Mouse (Mus musculus) heart, adult 2 months (tissue): Measurements from ENCODE around the gene Slc32a1. TPM values are rescaled to one million over a fixed set of nuclear protein-coding genes. Genes with fewer than 3 reads are reported as not detected.

ENCODE experiments used
- DNase-seq, 2 experiments: peaks; one replicate each; pipeline ENCODE4 v3.0.0; 2021
- H3K27ac ChIP-seq: fragments of 200-600 bp; 2 replicates; pipeline ENCODE4 v1.8.1; 2022
- H3K27me3 ChIP-seq: fragments of 200-500 bp; 2 replicates; pipeline ENCODE4 v1.6.1; 2012; ENCODE audit warnings: mild to moderate bottlenecking, low read length, inconsistent platforms, mixed read lengths; ENCODE audit not compliant: control insufficient read depth, insufficient read depth
- H3K36me3 ChIP-seq: fragments of 200-500 bp; 2 replicates; pipeline ENCODE4 v1.6.1; 2012; ENCODE audit warnings: low read length, inconsistent platforms; ENCODE audit not compliant: control insufficient read depth, insufficient read depth
- H3K4me1 ChIP-seq: fragments of 200-500 bp; 2 replicates; pipeline ENCODE4 v1.6.1; 2011; ENCODE audit warnings: low read length; ENCODE audit not compliant: control insufficient read depth, insufficient read depth
- H3K4me3 ChIP-seq: fragments of 200-600 bp; 2 replicates; pipeline ENCODE4 v1.8.1; 2022
- H3K79me2 ChIP-seq: fragments of 200-500 bp; replicated peaks from 2 replicates; pipeline ENCODE4 v1.6.1; 2012; ENCODE audit warnings: mild to moderate bottlenecking, inconsistent platforms, low read length, moderate library complexity, mixed read lengths; ENCODE audit not compliant: control insufficient read depth, insufficient read depth
- H3K9ac ChIP-seq: fragments of 200-500 bp; 2 replicates; pipeline ENCODE4 v1.6.1; 2012; ENCODE audit warnings: low read depth, mild to moderate bottlenecking, control low read depth, inconsistent platforms, low read length, mixed read lengths
- CTCF ChIP-seq: fragments of 200-600 bp; IDR thresholded peaks from 2 replicates; pipeline ENCODE4 v1.8.1; 2022; ENCODE audit warnings: antibody characterized with exemption, mild to moderate bottlenecking, moderate library complexity
- EP300 ChIP-seq: fragments of 200-500 bp; IDR thresholded peaks from 2 replicates; pipeline ENCODE4 v1.6.1; 2011; ENCODE audit warnings: low read depth, low read length, control low read depth; ENCODE audit not compliant: insufficient read depth
- POLR2A ChIP-seq: fragments of 200-500 bp; IDR thresholded peaks from 2 replicates; pipeline ENCODE4 v1.6.1; 2011; ENCODE audit warnings: mild to moderate bottlenecking, low read depth, low read length, control low read depth; ENCODE audit not compliant: insufficient read depth
- WGBS: fragments of 180-500 bp; shearing (Covaris S2); methylation state at CpG from one replicate; pipeline ENCODE4 v1.1.7; 2018; 5-methylcytosine and 5-hydroxymethylcytosine counted together
- intact Hi-C: fragments of 180-260 bp; cut with DNase I; formaldehyde crosslinking; loops from one replicate; pipeline ENCODE4 v1.15.1; 2025
- polyA plus RNA-seq: library from polyadenylated mRNA; depleted of rRNA; stranded (reverse); fragments of >200 nt; gene quantifications from 2 replicates; pipeline ENCODE4 v1.2.3, GENCODE M21; 2012
- total RNA-seq, 2 experiments: library from RNA; stranded (reverse); gene quantifications; 2 replicates each; pipeline ENCODE4 v1.2.3; 2021

Slc32a1 gene
- total and polyA plus RNA-seq, 3 experiments: not detected

DNA sequence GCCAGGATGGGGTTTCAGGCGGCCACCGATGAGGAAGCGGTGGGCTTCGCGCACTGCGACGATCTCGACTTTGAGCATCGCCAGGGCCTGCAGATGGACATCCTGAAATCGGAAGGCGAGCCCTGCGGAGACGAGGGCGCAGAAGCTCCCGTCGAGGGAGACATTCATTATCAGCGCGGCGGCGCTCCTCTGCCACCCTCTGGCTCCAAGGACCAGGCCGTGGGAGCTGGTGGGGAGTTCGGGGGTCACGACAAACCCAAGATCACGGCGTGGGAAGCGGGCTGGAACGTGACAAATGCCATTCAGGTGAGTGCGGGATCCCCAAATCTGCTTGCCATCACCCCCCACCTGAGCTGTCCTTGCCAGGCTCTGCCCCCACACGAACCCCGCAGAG, 756 bp downstream of the Slc32a1 start:
- Histone ChIP-seq H3K4me1 (no peaks in the 10 kb centered on the region), H3K79me2 (no peaks in the 10 kb centered on the region), H3K9ac (no peak overlapping the region), H3K36me3 (no peaks in the 10 kb centered on the region), H3K27me3 (peaks cover 46% of the 10 kb centered on the region), H3K4me3 (no peak overlapping the region), H3K27ac (no peak overlapping the region)
- under 1% methylated on average over 30 of the region's 30 CpGs for WGBS
- TF ChIP-seq POLR2A (no peak), EP300 (no peak), CTCF (no peak)
- no peak for DNase-seq
- intact Hi-C loops: no loop called here

DNA sequence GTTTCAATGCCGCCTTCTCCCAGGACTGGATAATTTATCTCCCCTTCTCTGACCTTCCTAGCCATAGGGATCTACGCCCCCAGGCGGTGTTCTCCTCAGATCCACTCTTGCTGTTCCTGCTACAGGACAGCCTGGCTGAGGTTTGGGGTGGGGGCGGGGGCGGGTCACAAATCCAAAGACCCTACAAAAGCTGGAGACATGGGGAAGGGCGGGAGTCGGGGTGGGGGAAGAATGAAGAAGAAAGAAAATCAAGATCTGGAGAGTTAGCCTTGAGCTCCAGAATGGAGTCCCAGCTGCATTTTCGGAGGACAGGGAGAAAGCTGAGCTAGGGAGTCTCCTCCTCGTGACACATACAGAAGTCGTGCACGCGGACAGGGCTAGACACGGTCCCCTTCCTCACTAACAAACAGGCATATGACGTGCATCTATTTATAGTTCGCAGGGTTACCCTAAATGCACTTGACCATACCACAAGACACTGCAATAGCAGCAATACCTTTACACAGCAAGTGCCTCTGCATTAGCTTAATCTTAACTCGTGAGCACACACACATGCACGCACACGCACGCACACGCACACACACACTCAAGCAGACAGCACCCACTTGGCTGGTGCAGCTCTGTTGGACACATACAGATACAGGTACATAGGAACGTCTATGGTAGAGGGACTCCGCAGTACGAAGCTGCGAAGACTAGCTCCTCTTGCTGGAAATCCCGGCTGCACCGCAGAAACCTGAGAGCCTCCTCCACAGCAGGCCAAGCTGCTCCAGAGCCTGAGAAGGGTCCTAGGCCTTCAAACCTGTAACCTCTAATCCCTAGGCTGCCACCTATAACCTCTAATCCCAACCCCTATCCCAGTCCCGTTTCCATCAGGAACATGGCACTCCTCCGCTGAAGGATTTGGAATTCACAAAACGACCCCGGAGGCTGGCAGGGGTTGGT, 1.4 kb downstream of the Slc32a1 start:
- peak in 1 of 2 experiments; percentile 33 for DNase-seq

DNA sequence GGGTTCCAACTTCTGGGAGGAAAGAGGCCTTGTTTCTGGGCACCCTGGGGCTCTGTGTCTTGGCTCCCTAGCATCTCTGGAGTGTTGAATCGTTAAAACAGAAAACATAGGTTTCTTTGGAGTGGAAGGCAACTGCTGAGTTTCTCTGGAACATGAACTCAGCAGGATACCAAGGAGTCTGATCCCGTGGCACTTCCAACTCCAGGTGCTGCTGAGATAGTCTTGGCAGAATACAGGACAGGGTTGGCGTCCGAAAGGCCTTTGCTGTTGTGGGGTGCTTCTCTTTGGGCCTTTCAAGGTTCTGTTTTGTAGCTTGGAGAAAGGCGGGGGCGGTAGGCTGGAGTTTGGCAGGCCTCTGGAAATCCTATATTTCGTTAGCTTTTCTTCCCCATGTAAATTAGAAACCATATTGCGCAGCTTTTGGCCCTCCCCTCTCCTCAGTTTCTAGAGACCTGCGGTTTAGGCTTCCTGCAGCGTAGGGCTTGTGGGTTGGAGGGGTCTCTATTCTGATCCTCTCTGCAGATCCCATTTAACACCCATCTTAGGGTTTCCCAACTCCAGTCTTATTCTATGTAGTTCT, 2.2 kb downstream of the Slc32a1 start:
- peak; percentile 17 to 34 for DNase-seq
- TF ChIP-seq CTCF (no peak), POLR2A (no peak), EP300 (no peak)
- Histone ChIP-seq H3K9ac (no peak overlapping the region), H3K79me2 (no peaks in the 10 kb centered on the region), H3K36me3 (no peaks in the 10 kb centered on the region), H3K4me3 (no peak overlapping the region), H3K4me1 (no peaks in the 10 kb centered on the region), H3K27me3 (peaks cover 50% of the 10 kb centered on the region), H3K27ac (no peak overlapping the region)
- intact Hi-C loops: no loop called here
- 15% methylated on average over 10 of the region's 10 CpGs for whole genome bisulfite sequencing

More for the DNA sequence above, 1.4 kb downstream of the Slc32a1 start:
- no peak for TF ChIP-seq CTCF
- TF ChIP-seq EP300: no peak
- TF ChIP-seq POLR2A: no peak
- H3K4me3 ChIP-seq: no peak overlapping the region
- H3K27ac ChIP-seq: no peak overlapping the region
- H3K4me1 ChIP-seq: no peaks in the 10 kb centered on the region
- intact Hi-C loops: no loop called here
- no peaks in the 10 kb centered on the region for H3K36me3 ChIP-seq
- peaks cover 50% of the 10 kb centered on the region for H3K27me3 ChIP-seq
- H3K9ac ChIP-seq: no peak overlapping the region
- no peaks in the 10 kb centered on the region for H3K79me2 ChIP-seq
- 6% methylated on average over 30 of the region's 30 CpGs for WGBS

DNA sequence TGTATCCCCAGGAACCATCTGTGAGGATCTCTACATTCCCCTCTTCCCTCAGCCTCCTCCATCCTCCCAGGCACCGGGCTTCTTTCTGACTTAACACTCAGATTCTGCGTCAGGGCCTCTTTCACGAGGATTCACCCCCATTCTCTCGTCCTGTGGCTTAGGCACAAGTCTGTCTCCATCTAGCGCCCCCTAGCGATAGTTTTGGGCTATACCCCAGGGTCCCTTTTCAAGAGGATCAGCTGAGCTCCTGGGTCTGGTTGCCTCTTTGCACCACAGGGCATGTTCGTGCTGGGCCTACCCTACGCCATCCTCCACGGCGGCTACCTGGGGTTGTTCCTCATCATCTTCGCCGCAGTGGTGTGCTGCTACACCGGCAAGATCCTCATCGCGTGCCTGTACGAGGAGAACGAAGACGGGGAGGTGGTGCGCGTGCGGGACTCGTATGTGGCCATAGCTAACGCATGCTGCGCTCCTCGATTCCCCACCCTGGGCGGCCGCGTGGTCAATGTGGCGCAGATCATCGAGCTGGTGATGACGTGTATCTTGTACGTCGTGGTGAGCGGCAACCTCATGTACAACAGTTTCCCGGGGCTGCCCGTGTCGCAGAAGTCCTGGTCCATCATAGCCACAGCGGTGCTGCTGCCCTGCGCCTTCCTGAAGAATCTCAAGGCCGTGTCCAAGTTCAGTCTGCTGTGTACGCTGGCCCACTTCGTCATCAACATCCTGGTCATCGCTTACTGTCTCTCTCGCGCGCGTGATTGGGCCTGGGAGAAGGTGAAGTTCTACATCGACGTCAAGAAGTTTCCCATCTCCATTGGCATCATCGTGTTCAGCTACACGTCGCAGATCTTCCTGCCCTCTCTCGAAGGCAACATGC, 3.2 kb downstream of the Slc32a1 start:
- Histone ChIP-seq H3K9ac (no peak overlapping the region), H3K27ac (no peak overlapping the region), H3K36me3 (no peaks in the 10 kb centered on the region), H3K27me3 (peaks cover 50% of the 10 kb centered on the region), H3K4me3 (no peak overlapping the region), H3K79me2 (no peaks in the 10 kb centered on the region), H3K4me1 (no peaks in the 10 kb centered on the region)
- 5% methylated on average over 53 of the region's 53 CpGs for WGBS
- intact Hi-C loops: no loop called here
- peak; percentile 17 to 35 for DNase-seq
- TF ChIP-seq EP300 (no peak), CTCF (peak; percentile 56)

DNA sequence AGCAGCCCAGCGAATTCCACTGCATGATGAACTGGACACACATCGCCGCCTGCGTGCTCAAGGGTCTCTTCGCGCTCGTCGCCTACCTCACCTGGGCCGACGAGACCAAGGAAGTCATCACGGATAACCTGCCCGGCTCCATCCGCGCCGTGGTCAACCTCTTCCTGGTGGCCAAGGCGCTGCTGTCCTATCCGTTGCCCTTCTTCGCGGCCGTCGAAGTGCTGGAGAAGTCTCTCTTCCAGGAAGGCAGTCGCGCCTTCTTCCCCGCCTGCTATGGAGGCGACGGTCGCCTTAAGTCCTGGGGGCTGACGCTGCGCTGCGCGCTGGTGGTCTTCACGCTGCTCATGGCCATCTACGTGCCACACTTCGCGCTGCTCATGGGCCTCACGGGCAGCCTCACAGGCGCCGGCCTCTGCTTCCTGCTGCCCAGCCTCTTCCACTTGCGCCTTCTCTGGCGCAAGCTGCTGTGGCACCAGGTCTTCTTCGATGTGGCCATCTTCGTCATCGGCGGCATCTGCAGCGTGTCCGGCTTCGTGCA, 3.9 kb downstream of the Slc32a1 start:
- no peak overlapping the region for H3K27ac ChIP-seq
- no peak overlapping the region for H3K9ac ChIP-seq
- H3K79me2 ChIP-seq: no peaks in the 10 kb centered on the region
- H3K27me3 ChIP-seq: peaks cover 53% of the 10 kb centered on the region
- no peaks in the 10 kb centered on the region for H3K4me1 ChIP-seq
- H3K4me3 ChIP-seq: no peak overlapping the region
- DNase-seq: no peak
- TF ChIP-seq EP300: no peak
- 3% methylated on average over 47 of the region's 47 CpGs for WGBS
- intact Hi-C loops: no loop called here
- H3K36me3 ChIP-seq: no peaks in the 10 kb centered on the region
